Mouse (Mus musculus) intestine, postnatal 0 days (tissue): ENCODE results near the gene Frmd5. TPM values are rescaled to one million over a fixed set of nuclear protein-coding genes. Genes with fewer than 3 reads are reported as not detected.

ENCODE experiments used
- ATAC-seq: fragments of 200-750 bp; cut with Nextera tagmentation; 2 replicates; pipeline ENCODE4 v1.8.0; 2017; ENCODE audit warnings: mild to moderate bottlenecking, moderate TSS enrichment, moderate library complexity
- H3K27ac ChIP-seq: fragments of 300-500 bp; sonication (generic); 2 replicates; pipeline ENCODE4 v1.5.1; 2014; ENCODE audit warnings: mild to moderate bottlenecking, low read depth, low read length, moderate library complexity
- H3K27me3 ChIP-seq: fragments of 300-500 bp; sonication (generic); replicated peaks from 2 replicates; pipeline ENCODE4 v1.6.1; 2014; ENCODE audit warnings: low read length, mixed read lengths; ENCODE audit not compliant: control insufficient read depth, insufficient read depth
- H3K36me3 ChIP-seq: fragments of 300-500 bp; sonication (generic); 2 replicates; pipeline ENCODE4 v1.6.1; 2014; ENCODE audit warnings: mild to moderate bottlenecking, moderate library complexity; ENCODE audit not compliant: control insufficient read depth, insufficient read depth
- H3K4me1 ChIP-seq: fragments of 300-500 bp; sonication (generic); replicated peaks from 2 replicates; pipeline ENCODE4 v1.6.1; 2014; ENCODE audit warnings: antibody characterized with exemption, low read length, mixed read lengths; ENCODE audit not compliant: control insufficient read depth, insufficient read depth
- H3K4me2 ChIP-seq: fragments of 300-500 bp; sonication (generic); replicated peaks from 2 replicates; pipeline ENCODE4 v1.6.1; 2014; ENCODE audit warnings: low read depth, mild to moderate bottlenecking, moderate library complexity
- H3K4me3 ChIP-seq: fragments of 300-500 bp; sonication (generic); 2 replicates; pipeline ENCODE4 v1.5.1; 2014; ENCODE audit warnings: low read depth, low read length
- H3K9ac ChIP-seq: fragments of 300-500 bp; sonication (generic); 2 replicates; pipeline ENCODE4 v1.6.1; 2014; ENCODE audit warnings: mild to moderate bottlenecking, low read depth, low read length
- H3K9me3 ChIP-seq: fragments of 300-500 bp; sonication (generic); 2 replicates; pipeline ENCODE4 v1.6.1; 2016; ENCODE audit warnings: mixed run types; ENCODE audit not compliant: control insufficient read depth
- CTCF ChIP-seq: sonication (generic); IDR thresholded peaks from 2 replicates; pipeline ENCODE4 v1.5.1; 2016; ENCODE audit warnings: low read depth, mild to moderate bottlenecking, control low read depth, antibody characterized with exemption, moderate library complexity
- WGBS: fragments of 180-500 bp; shearing (Covaris S2); extraction: QIAGEN DNeasy Blood & Tissue Kit; methylation state at CpG from one replicate; pipeline ENCODE4 v1.1.7; 2014; 5-methylcytosine and 5-hydroxymethylcytosine counted together
- polyA plus RNA-seq: library from polyadenylated mRNA; unstranded; fragments of >200 nt; fragmentation: Nextera tagmentation; extraction: Ambion mirVana; gene quantifications from 2 replicates; pipeline ENCODE4 v1.2.1, GENCODE M21; 2015

The Frmd5 gene
- polyA plus RNA-seq, 1 experiment from 2014 or later = 0.50 TPM

DNA sequence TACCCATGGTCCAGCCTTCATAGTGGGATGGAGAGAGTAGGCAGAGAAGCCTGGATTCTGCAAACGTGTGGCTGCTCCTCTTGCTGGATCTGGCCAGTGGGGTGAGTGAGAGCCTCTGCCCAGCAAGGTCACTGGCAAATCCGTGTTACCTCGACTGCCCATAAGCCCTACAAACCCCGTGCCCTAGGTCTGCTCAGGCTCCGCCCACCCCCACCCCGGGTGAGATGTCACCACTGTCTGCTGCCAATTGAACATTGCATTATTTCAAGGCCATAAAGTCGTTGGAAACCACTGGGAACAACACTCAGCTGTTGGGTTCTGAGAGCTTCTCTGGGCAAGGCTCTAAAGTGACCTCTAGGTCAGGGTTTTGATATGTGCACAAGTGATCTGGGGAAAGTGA, 208.6 kb downstream of the Frmd5 start:
- H3K4me1 ChIP-seq = no peaks in the 10 kb centered on the region
- no peaks in the 10 kb centered on the region for H3K27me3 ChIP-seq
- no peak overlapping the region for H3K4me2 ChIP-seq
- H3K9me3 ChIP-seq = no peaks in the 10 kb centered on the region
- WGBS = 57% methylated on average over 7 of the region's 7 CpGs
- no peak overlapping the region for H3K27ac ChIP-seq
- ATAC-seq = no peak
- no peak overlapping the region for H3K4me3 ChIP-seq
- H3K9ac ChIP-seq = no peak overlapping the region
- H3K36me3 ChIP-seq = no peaks in the 10 kb centered on the region
- TF ChIP-seq CTCF = no peak

DNA sequence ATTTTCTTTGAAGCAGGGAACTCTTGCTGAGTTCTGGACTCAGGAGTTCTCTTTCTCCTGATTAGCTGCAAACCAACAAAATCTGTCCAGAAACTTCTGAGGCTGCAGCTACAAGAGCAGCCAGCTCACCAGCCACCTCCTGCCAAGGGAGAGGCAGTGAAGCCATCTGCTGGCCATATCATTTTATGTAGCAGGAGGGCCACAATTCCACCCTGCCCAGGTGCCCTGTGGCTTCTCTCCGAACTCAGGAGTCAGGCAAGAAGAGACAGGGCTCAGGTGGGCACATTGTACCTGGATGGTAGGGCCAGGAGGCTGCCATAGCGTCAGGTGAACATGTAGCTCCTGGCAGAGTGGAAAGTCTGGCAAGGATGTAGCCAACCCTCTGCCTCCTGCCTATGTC, 210.3 kb downstream of the Frmd5 start:
- TF ChIP-seq CTCF = 0 out of 2 replicates have a peak, but pooled peaks have one; percentile 16
- WGBS = 67% methylated on average over 2 of the region's 2 CpGs
- Histone ChIP-seq H3K36me3 (no peaks in the 10 kb centered on the region), H3K27ac (no peak overlapping the region), H3K9ac (no peak overlapping the region), H3K4me2 (no peak overlapping the region), H3K4me3 (no peak overlapping the region), H3K4me1 (no peaks in the 10 kb centered on the region), H3K27me3 (no peaks in the 10 kb centered on the region), H3K9me3 (no peaks in the 10 kb centered on the region)
- ATAC-seq = no peak

DNA sequence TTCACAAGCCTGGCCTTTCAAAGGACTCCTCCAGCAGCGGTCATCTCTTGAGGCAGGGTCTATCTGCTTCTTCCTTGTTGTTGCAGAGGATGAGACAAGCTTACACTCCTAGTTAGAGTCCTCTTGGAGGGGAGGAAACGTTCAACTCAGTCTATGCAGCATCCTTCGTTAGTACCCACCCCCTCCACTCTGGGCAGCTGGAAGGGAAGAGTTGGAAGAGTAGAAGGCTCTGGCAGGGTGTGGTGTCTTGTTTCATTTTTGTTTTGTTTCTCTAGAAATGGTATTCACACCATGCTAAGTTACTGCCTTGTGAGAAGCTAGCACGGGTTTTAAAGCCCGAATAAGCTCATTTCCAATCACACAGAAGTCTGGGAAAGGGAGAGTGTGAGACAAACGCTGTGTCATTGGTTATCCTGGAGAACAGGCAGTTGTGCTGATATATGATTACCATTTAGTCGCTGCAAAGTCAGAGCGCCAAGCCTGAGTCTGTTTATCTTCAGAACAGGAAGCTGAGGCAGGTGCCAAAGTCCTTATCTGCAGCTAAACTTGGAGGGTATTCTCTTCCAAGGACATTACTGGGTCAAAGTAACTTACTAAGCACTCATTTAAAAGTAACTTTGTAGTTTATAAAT, 212.1 kb downstream of the Frmd5 start:
- ATAC-seq = no peak
- no peak for TF ChIP-seq CTCF
- Histone ChIP-seq H3K4me1 (no peaks in the 10 kb centered on the region), H3K27ac (no peak overlapping the region), H3K9me3 (no peaks in the 10 kb centered on the region), H3K36me3 (no peaks in the 10 kb centered on the region), H3K4me3 (no peak overlapping the region), H3K27me3 (no peaks in the 10 kb centered on the region), H3K9ac (no peak overlapping the region), H3K4me2 (peak overlapping the region; percentile 31)
- 18% methylated on average over 8 of the region's 8 CpGs for WGBS

GRCm38 (mm10) chr2:121594131-121594530, 212.8 kb downstream of the Frmd5 start:
- H3K4me3 ChIP-seq = no peak overlapping the region
- H3K9ac ChIP-seq = no peak overlapping the region
- no peak for ATAC-seq
- H3K27ac ChIP-seq = no peak overlapping the region
- no peaks in the 10 kb centered on the region for H3K4me1 ChIP-seq
- H3K27me3 ChIP-seq = no peaks in the 10 kb centered on the region
- no peak overlapping the region for H3K4me2 ChIP-seq
- no peaks in the 10 kb centered on the region for H3K36me3 ChIP-seq
- no peak for TF ChIP-seq CTCF
- no peaks in the 10 kb centered on the region for H3K9me3 ChIP-seq
- WGBS = 38% methylated on average over 3 of the region's 3 CpGs

DNA sequence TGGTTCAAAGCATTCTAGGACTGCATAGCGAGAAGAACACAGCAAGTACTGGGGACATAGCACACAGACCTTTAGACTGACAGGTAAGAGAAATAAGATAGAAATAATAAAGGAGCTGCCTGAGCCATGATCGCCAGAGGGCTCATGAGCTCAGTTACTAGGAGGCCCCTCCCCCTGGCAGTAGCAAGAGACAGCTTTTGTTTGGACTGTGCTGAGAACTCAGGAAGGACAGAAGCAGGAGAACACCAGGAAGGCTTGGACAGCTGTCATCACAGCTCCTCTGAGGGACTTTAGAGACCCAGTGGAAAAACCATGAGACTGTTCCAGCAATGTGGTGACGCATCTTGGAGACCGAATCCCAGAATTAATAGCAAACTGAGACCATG, 218.6 kb downstream of the Frmd5 start:
- no peak for ATAC-seq
- no peak for TF ChIP-seq CTCF

DNA sequence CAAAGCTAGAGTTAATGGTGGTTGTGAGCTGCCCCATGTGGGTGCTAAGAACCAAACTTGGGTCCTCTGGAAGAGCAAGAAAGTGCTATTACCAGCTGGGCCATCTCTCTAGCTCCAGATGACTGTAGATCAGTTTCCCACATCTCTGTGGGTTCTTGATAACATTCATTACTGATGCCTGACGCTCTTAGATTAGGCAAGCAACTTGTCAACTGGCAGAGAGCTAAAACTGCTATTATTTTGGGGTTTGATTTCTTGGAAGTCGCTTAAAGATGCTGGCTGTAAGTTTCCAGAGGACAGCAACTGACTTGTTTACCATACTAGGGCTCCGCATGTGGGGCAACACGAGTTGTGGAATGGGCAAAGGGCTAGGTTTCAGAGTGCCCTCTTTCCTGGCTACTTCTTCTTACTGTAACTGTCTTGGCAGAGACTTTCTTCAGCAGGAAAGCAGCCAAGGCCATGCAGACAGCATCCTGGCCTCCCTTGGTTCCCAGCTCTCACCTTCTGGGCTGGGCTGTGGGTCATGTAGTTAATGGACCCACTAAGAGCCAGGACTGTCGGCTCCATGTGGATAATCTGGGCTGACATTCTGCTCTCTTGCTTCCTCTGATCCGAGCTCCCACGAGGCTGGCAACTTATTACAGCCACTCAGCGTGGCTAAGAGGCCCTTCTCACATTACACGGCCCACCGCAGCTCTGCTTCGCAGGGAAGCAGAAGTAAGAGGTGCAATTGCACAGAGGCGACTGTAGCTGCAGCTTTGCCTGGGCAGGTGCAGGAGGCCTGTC, 219.2 kb downstream of the Frmd5 start:
- no peak overlapping the region for H3K4me2 ChIP-seq

More for the DNA sequence above, 218.6 kb downstream of the Frmd5 start:
- H3K4me1 ChIP-seq = no peaks in the 10 kb centered on the region
- H3K4me2 ChIP-seq = no peak overlapping the region
- no peaks in the 10 kb centered on the region for H3K9me3 ChIP-seq
- no peak overlapping the region for H3K9ac ChIP-seq
- no peaks in the 10 kb centered on the region for H3K27me3 ChIP-seq
- H3K27ac ChIP-seq = no peak overlapping the region
- no peaks in the 10 kb centered on the region for H3K36me3 ChIP-seq
- 35% methylated on average over 4 of the region's 4 CpGs for WGBS
- H3K4me3 ChIP-seq = no peak overlapping the region

More for the DNA sequence above, 219.2 kb downstream of the Frmd5 start:
- H3K27ac ChIP-seq = no peak overlapping the region
- no peaks in the 10 kb centered on the region for H3K27me3 ChIP-seq
- no peaks in the 10 kb centered on the region for H3K9me3 ChIP-seq
- no peak overlapping the region for H3K4me3 ChIP-seq
- no peaks in the 10 kb centered on the region for H3K36me3 ChIP-seq
- no peak for TF ChIP-seq CTCF
- H3K9ac ChIP-seq = no peak overlapping the region
- ATAC-seq = no peak
- WGBS = 43% methylated on average over 12 of the region's 12 CpGs
- no peaks in the 10 kb centered on the region for H3K4me1 ChIP-seq
